Mouse (Mus musculus) right cerebral cortex, adult 2 months (tissue): ENCODE results near the gene Syt16.
A peak's percentile ranks its signal among the peaks of the same experiment; 100 is the strongest.

Experiments used
- DNase-seq, 2 experiments: peaks; one replicate each; pipeline ENCODE4 v3.0.0; 2021 to 2022; ENCODE audit warnings: low spot score in 2 of 2

Syt16 gene

DNA sequence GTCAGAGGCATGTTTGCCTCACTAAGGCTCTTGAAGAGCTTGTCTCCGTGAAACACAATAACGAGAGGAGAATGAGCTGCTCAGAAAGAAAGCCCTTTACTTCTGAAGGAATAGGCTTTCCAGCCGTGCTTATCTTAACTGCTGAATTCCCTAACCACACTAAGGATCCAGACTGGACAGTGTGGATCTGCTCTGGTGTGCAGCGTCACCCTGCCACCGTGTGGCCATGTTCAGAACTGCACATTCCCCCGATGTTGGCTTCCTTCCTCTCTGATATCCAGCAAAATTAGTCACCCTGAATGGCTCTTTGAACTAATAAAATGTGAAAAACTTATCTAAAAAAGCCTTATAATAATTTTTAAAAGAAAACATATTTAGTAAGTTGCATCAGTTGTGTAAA is 16.3 kb downstream of the Syt16 start:
- DNase-seq, result peak; percentile 93 to 94

DNA sequence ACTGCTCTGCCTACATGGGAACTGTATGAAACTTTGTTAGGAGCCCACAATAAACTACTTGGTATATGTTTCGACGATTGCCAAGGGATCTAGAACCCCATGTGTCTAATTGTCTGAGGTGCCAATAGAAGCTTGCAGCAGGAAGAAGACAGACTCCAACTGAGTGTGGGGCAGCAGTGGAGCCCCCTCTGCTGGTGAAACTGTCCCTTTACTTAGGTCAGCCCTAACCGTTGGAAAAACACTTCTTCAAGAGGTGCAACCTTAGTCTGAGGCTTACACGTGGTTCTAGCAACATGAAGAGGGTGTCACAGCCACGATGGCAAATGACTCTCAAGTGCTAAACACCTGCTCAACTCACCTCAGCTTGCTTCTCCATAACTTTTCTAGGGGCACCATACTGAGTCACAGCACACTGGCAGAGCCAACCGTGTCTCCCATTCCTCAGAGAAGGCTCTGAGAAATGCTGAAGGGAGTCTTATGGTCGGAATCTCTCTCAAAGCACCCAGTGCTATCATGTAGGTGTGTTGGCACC is 17.3 kb downstream of the Syt16 start:
- no peak for DNase-seq

DNA sequence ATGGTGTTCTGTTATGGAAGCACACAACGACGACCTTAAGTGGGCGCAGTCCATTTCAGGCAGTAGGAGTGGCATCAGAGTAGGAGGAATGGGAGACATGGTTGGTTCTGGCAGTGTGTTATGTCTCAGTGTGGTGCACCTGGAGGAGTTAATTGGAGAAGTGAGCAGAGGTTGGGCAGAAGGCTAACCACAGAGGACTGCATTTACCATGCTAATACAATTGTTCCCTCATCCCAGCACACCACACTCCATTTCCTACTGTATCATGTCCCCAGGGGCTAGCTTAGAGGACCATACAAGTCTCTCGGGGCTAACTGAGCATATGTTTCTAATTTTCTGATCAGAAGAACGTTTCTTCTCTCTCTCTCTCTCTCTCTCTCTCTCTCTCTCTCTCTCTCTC is 18.0 kb downstream of the Syt16 start:
- DNase-seq, result no peak

DNA sequence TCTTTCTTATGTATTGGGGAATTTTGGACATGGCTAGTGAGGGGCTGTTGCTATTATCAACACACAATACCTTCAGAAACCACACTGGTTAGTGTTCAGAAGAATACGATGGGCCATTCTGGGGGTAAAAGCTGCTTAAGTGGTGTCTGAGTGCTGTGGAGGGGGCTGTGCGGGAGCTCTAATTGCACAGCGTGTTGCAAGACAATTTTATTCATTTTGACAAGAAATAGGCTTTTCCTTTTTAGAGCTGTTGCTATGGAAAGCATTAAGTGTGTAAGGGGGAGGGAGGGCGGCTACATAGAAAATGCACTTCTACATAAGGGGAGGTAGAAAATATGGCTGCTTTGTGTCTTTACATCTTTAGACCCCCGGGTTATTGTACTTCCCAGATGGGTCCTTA is 25.8 kb downstream of the Syt16 start:
- no peak for DNase-seq

DNA sequence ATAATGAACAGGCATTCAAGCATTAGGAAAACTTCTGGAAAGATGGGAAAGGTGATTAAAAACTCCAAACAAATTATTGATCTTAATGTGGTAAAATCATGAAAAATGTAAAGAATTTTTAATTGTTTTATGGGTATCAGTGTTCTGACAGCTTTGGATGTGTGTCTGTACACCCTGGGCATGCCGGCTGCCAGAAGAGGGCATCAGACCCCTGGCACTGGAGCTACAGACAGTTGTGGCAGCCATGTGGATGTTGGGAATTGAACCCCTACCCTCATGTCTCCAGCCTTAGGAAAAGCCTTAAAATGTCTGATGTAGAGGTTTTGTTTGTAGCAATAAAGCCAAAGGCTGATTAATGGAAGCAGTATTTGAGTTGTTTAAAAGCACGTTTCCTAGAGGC is 27.5 kb downstream of the Syt16 start:
- DNase-seq, result no peak

DNA sequence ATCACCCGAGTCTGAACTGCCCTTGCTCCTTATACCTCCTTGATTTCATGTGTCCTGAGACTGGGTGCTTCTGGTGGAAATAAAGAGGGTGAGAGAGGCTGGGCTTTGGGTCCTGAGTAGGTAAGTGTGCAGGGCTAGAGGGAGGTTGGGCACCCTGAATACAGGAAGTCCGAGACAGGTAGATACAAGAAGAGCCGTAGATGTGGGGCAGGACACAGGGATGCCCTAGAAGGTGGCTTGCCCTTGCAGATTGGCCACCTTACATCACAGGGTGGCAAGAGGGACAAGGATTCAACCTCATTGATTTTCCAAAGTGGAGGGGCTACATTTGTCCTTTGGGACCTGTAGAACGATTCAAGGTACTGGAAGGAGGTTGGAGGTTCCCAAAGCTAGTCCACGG is 45.8 kb downstream of the Syt16 start:
- DNase-seq, result no peak

DNA sequence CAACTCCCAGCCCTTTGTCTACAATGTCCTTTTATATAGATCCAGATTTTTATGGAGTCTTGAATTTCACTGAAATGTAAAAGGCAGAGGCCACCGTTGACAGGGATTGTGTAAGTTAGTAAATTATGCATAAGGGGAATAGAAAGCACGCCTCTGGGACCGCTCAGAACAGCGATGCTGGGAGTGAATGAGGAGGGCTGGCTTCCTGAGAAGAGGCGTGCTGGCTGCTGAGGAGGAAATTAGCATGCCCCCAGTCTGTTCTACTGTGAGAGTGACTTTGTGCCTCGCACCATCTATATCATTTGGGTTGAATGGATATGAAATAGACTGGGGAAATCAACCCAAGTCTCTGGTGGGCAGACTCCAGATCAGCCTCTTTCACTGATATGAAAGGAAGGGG is 46.3 kb downstream of the Syt16 start:
- no peak for DNase-seq

DNA sequence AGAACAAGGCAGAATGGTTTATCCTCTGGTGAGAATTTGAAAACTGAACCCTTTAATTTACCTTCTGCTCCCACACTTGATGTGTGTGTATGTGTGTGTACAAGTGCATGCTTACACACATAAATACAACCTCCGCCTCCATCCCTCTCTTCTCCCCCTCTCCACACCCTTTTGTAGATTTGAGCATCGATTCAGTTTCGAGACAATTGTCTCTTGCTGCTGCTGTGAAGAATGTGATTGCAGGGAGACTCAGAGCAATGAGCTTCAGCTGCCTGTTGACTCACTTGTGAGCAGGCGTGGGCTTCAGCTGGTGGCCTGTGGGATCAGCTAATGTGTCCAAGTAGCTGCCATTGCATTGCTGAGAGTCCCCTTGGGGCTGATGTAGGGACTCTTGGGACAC is 46.8 kb downstream of the Syt16 start:
- no peak for DNase-seq

DNA sequence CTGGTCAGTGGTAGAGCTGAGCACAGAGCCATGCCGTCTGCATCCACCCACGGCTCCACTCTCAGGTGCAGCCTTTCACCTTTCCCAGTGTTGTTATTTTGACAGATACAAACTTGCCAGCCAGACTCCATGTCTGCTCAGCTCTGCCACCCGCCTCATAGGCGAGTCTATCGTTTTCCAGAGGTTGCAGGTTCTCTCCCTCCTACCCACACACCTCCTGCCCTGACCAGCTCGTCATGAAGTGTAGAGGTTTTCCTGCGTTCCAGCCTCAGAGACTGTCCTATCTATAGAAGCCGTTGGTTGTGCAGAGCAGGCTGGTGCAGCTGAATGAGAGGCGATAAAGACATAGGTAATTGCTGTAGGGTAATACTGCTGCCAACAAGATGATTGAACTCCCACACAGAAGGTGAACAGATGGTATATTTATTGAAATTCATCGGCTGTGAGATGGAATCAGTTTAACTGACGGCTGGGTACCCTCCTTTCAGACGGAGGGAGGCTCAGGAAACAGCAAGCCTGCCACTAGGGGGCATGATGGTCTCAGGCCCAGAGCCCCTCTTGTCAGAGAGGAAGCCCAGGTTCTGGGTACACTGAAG is 58.0 kb downstream of the Syt16 start:
- peak; percentile 84 to 88 for DNase-seq

DNA sequence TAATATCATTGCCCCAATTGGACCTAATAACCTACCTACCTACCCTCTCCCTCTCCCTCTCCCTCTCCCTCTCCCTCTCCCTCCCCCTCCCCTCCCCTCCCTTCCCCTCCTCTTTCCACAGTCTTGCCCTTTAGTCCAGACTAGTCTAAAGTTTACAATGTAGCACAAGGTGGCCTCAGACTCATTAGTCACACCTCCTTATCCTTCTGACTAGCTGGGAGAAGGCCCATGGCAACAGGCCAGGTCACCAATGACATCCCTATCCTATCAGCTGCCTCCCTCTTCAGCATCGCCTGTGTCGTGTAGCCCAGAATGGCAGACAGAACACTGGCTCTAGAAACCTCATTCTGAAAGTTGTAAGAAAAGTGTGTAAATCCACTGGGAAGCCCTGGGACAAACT is 58.7 kb downstream of the Syt16 start:
- no peak for DNase-seq

GRCm38 (mm10) chr12:74062547-74062946 is 65.1 kb downstream of the Syt16 start:
- no peak for DNase-seq

- DNase-seq, result no peak
Measured at GRCm38 (mm10) chr12:74068912-74069311, 71.5 kb downstream of the Syt16 start.

GRCm38 (mm10) chr12:74075590-74075989 is 78.1 kb downstream of the Syt16 start:
- no peak for DNase-seq

- DNase-seq, result peak; percentile 55 to 73
Measured at GRCm38 (mm10) chr12:74076091-74076490, 78.6 kb downstream of the Syt16 start.

- no peak for DNase-seq
Measured at GRCm38 (mm10) chr12:74081122-74081521, 83.7 kb downstream of the Syt16 start.

DNA sequence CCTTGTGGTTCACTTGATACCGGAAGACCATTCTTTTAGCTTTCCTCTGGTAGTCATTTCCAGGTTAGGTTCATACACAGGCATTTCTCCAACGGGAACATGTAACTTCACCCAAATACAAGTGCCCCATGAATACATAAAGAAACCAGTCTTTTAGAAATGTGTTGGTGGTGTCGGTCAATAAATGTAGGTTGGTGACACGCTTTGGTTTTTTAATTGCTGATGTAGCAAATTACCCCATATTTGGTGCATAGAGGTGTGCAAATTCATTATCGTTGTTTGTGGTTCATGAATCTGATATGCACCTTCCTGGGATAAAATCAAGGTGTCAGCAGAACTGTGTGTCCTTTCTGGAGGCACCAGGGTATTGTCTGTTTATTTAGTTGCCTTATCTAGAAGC is 86.9 kb downstream of the Syt16 start:
- no peak for DNase-seq

DNA sequence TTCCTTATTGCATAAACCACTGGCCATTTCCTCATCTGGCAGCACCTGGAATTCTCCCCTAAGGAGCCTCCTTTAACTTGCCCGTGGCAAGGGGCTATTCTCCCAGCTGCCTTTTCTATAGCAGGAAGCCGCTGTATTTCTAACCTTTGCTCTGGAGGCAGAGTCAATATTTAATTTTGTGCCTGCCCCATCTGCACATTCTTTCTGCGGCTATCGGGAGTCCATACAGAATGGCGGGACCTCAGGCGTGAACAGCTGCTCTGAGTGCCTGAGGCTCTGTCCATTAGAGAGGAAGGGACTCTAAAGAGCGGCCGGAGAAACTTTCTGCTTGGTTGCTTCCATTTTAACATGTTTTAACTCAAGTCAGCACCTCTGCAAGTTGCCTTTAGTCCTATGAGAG is 89.6 kb downstream of the Syt16 start:
- no peak for DNase-seq

DNA sequence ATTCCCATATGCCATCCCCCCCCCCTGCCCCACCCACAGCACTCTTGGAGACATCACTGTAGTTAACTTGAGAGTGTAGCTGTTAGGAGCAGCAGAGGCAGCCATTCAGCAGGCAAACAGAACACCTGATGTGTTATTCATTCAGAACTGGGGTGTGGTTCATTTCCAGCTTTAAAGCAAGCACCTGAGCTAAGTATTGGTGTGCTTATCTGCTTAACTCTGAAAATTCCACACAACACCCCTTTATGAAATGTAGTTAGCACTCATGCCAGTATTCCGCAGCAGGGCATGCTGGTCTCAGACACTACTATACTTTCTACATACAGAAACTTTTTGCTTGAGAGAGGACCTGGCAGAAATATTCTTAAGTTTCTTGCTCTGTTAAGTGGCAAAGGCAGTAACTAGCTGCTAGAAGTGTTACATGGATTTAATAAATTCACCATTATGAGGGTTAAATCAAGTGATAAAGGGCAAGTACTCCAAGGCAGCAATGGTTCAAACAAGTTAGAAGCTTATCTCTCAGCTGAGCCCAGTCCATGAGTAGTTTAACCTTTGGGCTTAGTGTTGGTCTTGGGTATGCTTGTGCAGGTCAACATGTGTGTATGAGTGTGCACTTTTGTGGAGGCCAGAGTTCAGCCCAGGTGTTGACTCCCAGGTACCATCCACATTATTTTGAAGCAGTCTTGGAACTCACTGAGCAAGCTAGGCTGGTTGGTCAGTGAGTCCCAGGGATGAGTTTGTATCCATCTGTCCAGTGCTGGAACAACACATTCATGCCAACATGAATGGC is 92.1 kb downstream of the Syt16 start:
- DNase-seq, result no peak

- no peak for DNase-seq
Measured at GRCm38 (mm10) chr12:74092546-74092945, 95.1 kb downstream of the Syt16 start.

DNA sequence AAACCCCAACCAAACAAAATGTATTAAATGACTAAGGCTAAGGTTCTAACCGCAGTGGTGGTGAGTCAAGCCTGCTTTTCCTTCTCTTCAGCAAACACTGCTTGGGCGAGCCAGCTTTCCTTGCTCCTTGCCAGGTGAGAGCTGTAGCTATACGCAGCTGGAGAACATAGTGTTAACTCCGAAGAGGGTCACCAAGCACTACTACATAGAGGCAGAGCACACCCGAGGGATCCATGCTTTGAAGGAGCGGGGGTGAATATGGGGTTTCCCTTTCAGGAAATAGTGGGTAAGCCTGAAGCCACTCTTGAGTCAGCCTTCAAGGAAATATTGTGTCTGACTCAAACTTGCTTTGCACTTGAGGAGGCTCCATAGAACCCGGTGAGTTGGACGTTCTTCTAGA is 95.6 kb downstream of the Syt16 start:
- DNase-seq, result no peak

- DNase-seq, result no peak
Measured at GRCm38 (mm10) chr12:74094701-74095100, 97.2 kb downstream of the Syt16 start.

- DNase-seq, result peak in 1 of 2 experiments; percentile 26
Measured at GRCm38 (mm10) chr12:74098572-74099290, 101.3 kb downstream of the Syt16 start.
